Mouse (Mus musculus) granulocyte monocyte progenitor cell, adult 5-6 weeks (primary cell): Measurements from ENCODE around the gene Tspan9. TPM values are rescaled to one million over a fixed set of nuclear protein-coding genes. Genes with fewer than 3 reads are reported as not detected.

ENCODE experiments used
- ATAC-seq: replicated peaks from 2 replicates; pipeline ENCODE4 v1.8.0; 2016; ENCODE audit warnings: mild to moderate bottlenecking, moderate TSS enrichment, inconsistent platforms; ENCODE audit not compliant: poor library complexity, severe bottlenecking
- total RNA-seq, 2 experiments: library from RNA; stranded (forward) in 1 of 2; stranded (reverse) in 1 of 2; fragments of 200-712, 200-1000 nt in 1 of 2; fragments of >200 nt in 1 of 2; fragmentation: Nextera tagmentation in 1 of 2; gene quantifications; 2 replicates each; pipeline ENCODE4 v1.2.3; 2014 to 2017

Tspan9 gene
- total RNA-seq, 2 experiments from 2014 or later: 0.62 TPM; not detected in 1

DNA sequence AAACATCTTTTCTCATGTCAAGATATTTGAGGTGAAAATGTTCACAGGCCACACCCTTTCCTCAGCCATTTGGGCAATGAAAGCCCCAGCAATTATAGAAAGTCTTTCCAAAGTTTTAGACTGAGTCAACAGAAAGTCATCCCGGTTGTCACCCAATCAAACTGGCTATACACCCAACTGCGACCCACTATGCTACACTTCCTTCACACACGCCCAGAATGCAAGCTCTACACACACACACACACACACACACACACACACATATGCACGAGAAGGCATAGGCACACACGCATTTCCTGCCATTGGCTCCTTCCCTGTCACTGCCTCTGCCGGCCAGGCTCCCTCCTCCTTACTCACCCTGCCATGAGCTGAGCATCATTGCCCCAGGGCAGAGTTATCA, 99.9 kb downstream of the Tspan9 start:
- ATAC-seq: 0 out of 2 replicates have a peak, but pooled peaks have one; percentile 8

DNA sequence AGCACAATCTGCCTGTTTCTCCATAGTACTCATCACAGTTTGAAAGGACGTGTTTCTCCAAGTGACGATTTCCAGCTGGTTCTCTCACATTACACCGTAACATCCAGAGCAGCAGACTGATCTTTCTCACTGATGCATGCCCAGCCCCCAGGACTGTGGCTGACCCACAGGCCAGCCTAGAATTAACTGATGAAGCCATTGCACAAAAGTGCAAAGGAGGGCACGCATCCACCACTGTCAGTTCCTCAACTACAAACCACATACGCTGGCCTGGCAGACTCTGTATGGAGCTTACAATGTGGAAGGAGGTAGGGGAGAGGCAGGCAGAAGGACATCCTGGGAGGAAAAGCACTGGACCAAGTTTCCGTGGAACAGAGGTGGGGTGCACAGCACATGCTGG, 101.6 kb downstream of the Tspan9 start:
- peak; percentile 59 for ATAC-seq

DNA sequence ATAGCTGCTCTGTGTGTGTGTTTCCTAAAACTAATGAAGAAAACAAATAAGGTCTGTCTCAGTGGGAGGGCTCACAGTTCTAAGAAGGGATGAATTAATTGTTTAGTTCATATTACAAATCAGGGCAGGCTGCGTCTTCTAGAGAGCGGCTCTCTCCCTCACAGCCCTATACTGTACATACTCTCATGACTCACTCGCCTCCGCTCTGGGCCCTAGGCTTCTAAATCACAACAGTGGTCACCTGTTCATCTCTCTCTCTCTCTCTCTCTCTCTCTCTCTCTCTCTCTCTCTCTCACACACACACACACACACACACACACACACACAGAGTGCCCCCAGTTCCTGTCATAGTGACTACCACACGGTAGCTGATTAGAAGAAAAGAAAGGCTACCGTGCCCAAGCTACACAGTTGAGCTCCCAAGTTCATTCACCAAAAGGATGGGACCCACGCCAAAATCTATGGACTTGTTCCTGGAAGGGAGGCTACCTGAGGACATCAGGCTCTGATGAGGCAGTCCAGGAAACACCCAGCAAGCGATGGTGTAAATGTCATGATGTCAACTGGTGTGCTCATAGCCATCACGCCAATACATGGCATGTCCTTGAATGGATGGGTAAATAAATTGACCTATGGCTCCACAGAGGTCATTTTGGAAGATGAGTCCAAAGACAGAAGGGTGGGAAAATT, 104.2 kb downstream of the Tspan9 start:
- ATAC-seq: no peak

DNA sequence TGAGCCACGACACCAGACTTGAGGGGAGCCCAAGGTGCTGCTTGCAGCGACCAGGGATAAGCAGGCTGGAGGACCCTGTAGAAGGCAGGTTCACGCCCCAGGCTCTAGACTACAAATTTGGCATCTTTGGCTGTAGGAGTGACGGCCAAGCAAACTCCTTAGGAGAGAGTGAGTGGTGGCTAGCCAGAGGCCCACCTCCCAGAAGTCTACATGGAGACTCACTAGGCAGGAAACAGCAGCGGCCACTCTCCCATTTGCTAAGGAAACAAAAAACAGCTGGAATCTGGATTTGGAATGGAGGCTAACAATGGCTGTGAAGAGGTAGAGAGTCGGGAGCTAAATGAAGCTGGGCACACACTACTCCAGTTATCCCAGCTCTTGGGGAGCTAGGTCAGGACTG, 104.8 kb downstream of the Tspan9 start:
- no peak for ATAC-seq

DNA sequence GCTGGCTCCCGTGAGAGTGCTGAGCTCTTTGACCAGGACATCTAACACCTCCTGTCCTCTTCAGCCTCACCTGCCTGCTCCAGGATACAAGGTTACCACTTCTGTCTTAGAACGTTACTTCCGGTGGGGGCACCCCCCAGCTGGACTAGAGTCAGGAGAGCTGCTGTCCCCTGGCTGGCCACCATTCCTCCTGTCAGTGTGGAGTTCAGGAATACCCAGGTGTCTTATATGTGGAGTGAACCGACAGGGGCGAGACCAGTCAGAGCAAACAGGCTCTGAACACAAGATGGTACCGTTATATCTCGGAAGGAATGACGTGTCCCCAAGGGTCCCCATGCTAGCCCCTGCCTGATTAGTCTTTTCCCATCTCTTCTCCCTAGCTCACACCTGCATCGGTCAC, 106.8 kb downstream of the Tspan9 start:
- no peak for ATAC-seq

DNA sequence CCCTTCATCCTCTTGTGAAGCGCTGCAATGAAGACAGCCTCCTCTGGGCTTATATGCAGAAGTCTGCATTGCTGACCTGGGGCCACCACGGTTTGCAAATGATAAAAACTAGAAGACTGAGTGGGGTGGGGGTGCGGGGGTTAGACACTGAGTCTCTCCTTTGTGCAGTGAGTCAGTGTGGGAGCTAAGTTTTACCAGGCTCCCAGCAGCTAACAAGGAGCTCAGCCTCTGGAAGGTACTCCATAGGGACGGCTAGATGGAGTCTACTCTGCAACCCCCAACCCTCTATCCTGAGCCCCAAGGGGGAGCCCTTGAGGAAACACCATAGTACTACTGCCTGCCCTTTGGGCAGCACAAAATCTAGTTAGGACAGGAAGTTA, 107.5 kb downstream of the Tspan9 start:
- ATAC-seq: peak; percentile 36; the same call in 1 of the 2 replicates

DNA sequence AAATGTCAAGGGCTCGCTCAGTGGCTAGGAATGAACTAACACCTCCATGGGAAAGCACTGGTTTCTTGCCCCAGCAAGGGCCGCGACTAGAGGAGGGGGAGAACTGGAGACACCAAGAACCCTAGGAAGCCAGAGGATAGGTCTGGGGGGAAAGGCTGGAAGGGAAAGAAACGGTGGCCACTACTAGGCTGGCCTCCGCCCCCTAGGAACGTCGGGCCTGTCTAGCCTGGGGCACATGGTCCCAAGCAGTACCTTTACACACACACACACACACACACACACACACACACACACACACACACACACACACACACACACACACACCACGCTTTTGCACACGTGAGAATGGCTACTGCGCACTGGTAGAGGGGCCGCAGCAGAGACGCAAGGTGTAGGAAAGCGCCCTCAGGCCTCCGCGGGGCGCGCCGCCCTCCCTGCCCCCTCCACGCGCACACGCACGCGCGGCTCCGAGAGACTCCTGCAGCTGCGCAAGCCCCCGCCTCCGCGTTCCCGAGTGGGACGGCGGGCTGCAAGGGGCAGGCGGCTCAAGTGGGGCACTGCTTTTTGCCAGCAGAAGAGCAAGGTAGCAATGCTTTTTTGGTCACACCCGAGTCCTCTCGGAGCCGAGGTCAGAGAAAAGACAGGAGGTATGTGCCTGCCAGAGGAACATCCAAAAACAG, 108.0 kb downstream of the Tspan9 start:
- ATAC-seq: peak; percentile 29; the same call in 1 of the 2 replicates

DNA sequence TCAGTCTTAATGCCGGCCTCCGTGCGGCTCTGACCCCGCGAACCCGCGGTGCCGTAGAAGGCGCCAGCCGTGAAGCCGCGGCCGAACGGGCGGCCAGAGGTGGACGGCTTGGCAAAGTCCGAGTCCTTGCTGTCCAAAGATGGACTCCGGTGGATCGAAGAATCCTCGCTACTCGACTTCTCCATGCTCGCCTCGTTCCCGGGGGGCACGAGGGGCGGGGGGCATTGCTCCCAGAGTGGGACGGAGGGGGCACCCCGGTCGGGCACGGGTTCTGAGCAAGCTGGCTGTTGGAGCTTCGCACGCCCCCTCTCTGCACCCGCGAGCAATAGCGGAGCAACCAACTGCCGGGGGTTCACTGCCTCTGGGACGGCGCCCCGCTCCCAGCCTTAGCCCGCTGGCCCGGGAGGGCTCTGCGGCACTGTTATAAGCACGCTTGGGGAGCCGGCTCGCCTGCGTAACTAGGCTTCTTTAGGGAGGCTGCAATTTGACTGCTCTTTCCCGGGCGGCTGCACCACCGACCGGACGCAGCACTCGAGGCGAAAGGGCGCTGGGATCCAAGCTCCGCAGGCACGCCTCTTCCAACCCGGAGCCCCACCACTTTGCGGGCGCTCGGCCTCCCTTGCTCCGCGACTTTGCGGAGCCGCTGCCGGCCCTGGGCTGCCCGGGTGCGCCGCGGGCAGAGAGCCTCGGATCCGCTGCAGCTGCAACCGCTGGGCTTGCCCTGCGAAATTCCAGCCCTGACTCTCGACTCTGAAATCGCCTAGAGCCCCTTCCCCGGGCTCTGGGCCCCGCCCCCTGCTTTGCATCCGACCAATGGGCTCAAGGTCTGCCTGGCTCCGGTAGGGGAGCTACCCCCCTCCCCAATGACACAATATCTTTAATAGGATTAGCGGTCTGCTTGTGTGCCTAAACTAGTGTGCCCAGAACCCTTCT, 108.8 kb downstream of the Tspan9 start:
- ATAC-seq: peak; percentile 42

DNA sequence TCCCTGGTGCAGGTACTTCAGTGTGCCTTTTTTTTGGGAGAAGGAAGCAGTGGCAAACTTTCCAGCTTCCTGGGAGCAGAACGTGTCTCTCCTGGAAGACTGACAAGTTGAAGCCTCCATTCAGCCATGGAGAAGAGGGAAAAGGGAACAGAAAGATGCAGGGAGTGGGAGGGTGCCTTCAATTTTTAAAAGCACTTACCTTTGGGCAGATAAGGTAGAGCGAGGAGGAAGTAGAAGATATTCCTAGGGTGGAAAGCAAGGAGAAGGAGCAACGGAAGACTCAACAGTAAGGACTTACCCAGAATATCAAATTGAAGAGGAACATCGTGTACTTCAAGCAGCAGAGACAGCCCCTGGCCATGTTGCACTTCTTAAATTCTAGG, 109.5 kb downstream of the Tspan9 start:
- no peak for ATAC-seq

DNA sequence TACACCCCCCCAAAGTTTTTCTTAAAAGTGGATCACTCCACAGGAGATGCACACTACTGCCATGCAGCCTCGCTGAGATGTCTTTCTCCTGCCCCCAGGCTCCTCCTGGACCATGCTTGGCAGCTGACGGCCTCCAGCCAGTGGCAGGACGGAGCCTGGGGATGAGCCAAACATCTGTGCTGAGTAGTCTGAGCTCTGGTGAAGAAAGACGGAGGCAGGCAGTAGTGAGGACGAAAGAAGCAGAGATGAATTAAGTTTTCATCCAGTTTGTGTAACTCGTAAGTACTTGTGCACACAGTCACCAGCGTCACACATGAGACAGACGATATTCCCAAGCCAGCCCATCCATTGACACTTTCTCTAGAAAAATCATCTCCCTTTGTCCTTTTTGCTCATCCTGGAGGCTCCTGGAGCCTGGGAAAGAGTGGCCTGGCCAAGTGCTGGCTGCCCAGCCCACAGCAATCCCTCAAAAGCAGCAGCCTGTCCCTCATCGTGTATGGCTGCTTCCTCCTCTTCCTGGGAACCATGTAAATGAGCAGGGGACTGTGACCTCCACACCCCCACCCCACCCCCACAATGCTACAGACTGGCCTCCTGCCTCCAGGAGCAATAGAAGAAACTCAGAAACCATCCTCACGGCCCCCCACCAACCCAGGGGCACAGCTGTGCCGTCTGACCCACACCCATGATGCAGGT, 110.1 kb downstream of the Tspan9 start:
- no peak for ATAC-seq

DNA sequence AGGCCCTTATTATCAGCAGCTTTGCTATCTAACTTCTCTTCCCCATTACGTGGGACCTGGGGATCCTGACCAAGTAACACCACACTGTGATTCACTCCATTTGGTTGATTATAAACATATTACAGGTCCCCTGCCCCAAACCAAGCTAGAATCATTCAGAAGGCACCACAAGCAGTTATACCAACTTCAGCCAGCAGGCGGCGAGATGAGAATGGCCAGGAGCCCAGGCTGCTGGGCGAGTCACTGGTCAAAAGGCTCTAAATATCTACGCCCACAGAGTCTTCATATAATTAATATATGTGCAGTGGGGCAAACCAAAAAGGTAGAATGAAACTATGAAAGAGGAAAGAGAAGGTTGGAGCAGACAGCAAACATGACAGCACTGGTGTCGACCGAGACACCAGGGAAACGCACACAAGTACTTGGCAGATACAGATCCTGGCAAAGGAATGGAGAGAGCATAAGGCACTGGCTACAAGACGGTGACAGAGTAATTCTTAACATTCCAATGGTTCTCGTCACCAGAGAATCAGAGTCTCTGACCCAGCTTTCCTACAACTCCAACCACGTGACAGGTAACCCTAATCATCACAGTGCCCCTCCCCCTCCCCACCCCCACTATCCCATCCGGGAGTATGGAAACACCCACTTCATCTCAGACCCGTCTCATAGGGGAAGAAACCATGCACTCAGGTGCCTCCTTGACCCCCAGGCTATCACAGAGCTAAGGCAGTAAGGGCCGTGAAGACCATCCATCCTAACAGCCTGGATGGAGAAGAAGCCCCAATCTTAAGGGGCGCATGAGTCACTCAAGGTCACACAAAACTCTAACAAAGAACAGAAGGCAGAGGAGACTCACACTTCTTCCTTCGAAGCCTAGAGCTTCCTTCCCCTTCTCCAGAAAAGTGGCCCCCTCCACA, 110.9 kb downstream of the Tspan9 start:
- ATAC-seq: peak; percentile 24; the same call in 1 of the 2 replicates

DNA sequence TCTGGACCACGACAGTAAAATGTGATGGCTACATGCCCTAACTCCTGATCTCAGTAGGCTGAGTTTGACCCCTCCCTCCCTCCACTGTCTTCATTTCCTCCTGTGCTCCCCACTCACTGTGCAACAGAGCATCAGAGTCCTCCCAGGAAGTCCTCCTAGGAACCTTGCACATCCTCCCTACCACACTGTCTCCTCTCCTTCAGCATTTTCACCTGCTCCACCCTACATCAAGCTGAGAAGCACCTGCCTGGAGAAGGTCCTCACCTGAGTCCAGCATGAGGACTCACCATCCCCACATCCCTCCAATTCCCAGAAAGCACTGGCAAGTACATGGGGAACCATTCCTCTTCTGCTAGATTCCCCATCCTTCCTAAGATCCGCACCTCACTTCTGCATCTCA, 111.8 kb downstream of the Tspan9 start:
- no peak for ATAC-seq

DNA sequence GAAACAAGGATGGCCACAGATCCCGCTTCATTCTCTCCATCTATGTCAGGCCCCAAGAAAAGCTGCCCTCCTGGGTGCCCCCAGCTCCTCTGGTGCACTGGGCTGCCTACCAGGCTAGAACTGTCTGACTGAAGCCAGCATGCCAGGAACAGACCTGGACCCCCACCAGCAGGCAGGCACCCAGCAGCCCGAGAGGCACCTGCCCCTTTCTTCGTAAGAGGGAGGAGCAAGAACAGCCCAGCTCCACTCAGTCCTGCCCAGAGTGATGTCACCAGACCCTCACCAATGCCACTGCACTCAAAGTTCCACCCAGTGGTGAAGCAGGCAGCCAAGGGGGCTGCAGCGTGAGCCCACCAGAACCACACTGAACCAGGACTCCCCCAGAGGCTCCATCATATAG, 112.3 kb downstream of the Tspan9 start:
- ATAC-seq: no peak

DNA sequence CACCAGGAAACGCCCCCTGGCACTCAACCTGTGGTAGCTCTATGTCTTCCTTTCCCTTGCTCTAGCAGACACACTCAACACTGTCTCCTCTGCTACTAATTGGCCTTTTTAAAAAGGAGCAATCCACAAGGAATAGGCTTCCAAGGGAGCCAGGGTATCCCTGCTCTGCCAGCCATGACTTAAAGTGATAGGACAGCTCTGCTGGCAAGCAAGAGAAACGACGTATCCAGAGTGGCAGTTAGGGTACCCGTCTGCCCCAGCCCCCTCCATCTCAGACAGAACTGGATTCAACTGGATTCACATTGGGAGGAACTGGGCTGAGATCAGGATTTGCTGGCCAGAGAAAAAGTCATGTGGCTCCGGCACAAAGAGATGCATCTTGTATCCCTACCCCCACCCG, 112.9 kb downstream of the Tspan9 start:
- ATAC-seq: no peak

DNA sequence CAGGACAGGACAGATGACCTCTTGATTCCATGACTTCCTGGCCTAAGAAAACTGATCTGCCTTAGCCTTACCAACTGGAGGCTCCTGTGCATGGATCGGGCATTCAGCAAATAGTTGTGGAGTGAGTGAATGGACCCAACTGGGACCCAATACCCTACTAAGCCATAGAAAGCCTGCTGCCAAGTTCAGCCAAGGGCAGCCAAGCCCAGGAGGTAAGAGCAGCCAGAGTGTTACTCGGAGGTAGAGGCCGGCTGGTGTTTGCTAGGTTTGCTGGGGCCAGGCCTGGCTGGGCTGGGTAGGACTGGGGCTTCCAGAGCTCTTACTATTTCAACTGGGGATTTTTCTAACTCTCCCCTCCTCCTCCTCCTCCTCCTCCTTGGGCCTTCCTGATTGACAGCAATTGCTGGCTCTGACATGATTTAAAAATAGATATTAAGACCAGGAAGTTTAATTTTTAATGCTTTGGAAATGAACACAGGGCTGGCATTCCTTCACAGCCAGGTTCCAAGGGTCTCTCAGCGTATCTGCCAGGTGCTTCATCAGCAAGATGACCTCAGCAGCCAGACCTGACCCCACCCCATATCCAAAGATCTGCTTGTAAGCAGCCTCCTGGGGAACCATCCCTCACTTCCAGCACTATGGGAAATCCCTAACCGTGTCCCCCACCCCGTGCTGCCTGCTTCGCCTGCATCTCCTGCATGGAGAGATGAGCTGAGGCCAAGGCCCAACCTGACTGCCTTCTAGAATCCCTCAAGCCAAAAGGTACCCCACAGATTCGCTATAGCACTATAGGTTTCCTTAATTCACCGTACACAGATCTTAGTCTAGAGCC, 113.7 kb downstream of the Tspan9 start:
- ATAC-seq: no peak

DNA sequence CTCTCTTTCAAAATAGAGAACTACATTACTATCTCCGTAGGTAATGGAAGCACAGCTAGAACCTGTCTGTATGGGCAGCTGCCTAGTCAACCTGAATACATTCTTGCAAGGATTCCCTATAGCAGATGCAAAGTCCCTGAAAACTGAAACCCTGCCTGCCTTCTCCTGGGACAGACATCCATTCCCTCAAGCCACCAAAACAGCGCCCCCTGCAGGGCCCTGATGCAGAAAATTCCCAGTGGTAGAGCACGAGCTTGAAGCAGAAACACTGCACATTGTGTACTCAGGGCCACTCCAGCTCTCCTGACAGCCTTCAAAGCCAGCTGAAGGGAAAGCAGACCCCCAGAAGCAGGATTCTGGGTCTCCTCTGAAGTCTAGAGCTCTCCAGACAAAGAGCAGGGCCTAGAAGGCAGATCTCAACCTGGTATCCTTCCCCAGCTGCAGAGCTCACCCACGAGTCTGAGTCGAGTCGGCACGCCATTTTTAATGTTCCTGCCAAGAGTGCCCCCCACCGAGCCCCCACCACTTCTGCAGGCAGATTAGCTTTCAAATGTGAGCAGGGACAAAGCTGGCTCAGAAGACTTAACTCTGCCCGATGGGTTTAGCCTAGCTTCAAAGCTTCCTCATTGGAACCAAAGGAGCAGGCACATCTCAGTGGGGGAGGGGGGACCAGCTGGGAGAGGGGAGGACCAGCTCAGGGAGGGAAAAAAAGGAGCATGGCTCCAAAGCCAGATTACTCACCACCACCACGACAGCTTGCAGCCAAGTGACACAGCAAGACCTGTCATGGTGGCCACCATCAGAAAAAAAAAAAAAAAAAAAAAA, 115.1 kb downstream of the Tspan9 start:
- no peak for ATAC-seq

DNA sequence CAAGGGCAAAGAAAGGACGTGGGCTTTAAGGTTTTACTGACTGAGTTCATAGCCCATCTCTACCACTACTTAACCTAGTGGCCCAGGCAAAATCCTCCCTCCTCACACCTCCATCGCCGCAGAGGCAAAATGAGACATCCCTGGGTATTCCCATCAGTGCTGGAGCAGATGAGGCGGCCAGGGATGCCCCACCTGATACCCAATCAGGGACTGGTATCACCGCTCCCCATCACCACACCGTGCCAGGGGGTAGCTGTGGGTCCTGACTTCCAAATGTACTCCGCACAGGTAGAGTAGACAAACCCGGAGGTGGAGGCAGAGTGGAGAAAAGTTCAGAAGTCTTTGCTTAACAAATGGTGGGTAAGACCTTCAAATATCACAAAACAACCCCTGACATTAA, 117.4 kb downstream of the Tspan9 start:
- no peak for ATAC-seq

DNA sequence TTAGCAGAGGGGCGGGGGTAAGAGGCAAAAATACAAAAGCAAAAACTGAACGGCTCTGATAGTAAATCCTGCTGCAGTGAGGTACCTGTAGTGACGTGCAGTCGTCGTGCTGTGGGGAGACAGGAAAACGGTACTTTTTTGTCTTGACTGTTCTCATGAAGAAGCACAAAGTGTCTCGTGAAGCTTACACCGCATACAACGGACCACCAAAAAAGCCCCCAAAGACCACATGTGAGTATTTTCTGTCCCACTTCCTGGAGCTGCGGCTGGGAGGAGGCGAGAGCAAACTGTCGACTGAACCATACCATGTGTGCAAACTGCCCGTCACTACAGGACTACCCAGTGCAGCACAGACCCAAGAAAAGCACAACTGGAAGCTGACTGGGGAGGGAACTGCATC, 117.8 kb downstream of the Tspan9 start:
- no peak for ATAC-seq
